Mouse (Mus musculus): ENCODE data around the gene Supt7l.

DNA sequence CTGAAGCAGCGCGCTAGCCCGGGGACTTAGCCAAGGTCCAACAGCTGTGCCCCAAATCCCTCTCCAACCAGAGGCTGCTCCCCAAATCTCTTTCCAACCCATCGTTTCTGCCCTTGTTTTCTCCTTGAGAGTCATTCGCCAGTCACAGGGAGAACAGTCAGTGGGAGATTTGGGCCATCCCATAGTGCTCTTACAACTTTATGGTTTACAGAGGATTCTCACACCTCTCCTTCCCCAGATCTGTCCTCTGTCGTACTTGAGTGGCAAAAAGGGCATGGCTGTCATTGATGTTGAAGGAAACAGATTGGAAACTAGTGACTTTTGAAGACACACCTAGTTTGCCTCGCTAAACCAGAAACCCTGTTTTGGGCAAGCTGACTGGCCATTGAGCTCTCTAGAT lies 36.3 kb upstream of the Supt7l start:
- TF ChIP-seq CTCF (IDR thresholded peaks at IDR 0.05) (no peak), EP300 (IDR thresholded peaks at IDR 0.05) (no peak)

All from lung, postnatal 0 days (tissue).